Mouse (Mus musculus): Measurements from ENCODE around the gene Tex37. TPM values are rescaled to one million over a fixed set of nuclear protein-coding genes. Genes with fewer than 3 reads are reported as not detected.

Gene Tex37
- not detected in 2 replicates for polyA plus RNA-seq (2012; rRNA removed)

GRCm38 (mm10) chr6:70918827-70919226 lies at the start of gene Tex37:
TSS of gene Tex37 (minus strand) at chr6:70918927.

GRCm38 (mm10) chr6:70956285-70956912 lies 37.7 kb upstream of the Tex37 start, which contains the start of gene Foxi3:
TSS of gene Foxi3 (plus strand) at chr6:70956531.

Other genes starting within 250 kb of the Tex37 start
- gene Rpia, start 126.7 kb downstream of the Tex37 start, polyA plus RNA-seq (2012; rRNA removed) = 2.9 and 4.2 TPM in 2 replicates
- gene Eif2ak3, start 74.4 kb downstream of the Tex37 start, polyA plus RNA-seq (2012; rRNA removed) = 6.9 and 9.7 TPM in 2 replicates
- not detected in 2 replicates for gene Foxi3, start 37.6 kb upstream of the Tex37 start, polyA plus RNA-seq (2012; rRNA removed)
- gene Thnsl2, start 225.5 kb upstream of the Tex37 start, polyA plus RNA-seq (2012; rRNA removed) = 7.2 and 7.6 TPM in 2 replicates